Mouse (Mus musculus) megakaryocyte, embryonic 14.5 days (primary cell): ENCODE data around the gene Akirin2.

Source experiments
- FLI1 ChIP-seq: IDR thresholded peaks from 2 replicates; pipeline ENCODE4 v1.6.1; 2012; ENCODE audit warnings: low read length, inconsistent platforms, mixed read lengths
- GATA1 ChIP-seq: IDR thresholded peaks from 3 replicates; pipeline ENCODE4 v1.6.1; 2012; ENCODE audit warnings: mixed read lengths, low read length, inconsistent platforms, borderline replicate concordance

GRCm38 (mm10) chr4:34551966-34552365 is 1.2 kb downstream of the Akirin2 start:
- no peak for TF ChIP-seq FLI1
- TF ChIP-seq GATA1: no peak
